Mouse (Mus musculus) mouse embryonic stem cell (cell line): ENCODE results near the gene Olfr544.

Experiments
- in situ Hi-C, 2 experiments: fragments of 300-500 bp; cut with MboI; formaldehyde crosslinking; loops; 1 replicate in 1 of 2; 3 replicates in 1 of 2; pipeline ENCODE4 v1.14.3; 2019 to 2020; ENCODE audit warnings: low sequenced_read_pairs in 2 of 2, low pct_unique_long_range_greater_than_20kb in 1 of 2, mixed read lengths in 1 of 2; ENCODE audit not compliant: unreplicated experiment in 1 of 2

The Olfr544 gene

DNA sequence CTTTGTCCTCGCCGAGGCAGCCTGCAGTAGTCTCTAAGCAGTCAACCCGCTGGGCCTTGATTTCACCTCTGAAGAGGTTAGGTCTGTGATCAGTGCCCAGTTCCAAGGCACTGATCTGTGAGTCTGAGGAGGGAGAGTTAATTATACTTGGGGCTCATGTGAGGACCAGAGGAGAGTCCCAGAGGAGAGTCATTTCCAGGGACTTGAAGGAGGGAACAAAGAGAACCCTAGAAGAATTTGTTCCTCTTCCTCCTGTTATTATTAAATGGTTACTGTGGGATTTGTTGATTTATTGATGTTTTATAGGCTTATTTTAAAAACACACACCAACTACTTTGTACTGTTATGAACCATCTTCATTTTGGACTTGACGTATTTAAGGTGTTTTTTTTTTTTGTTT lies 6.5 kb downstream of the Olfr544 start, which contains the start of gene Olfr543:
Olfr543 (minus strand) TSS at position 101 of the 400 bp plus-strand sequence.
- in situ Hi-C loops, result no loop called here

DNA sequence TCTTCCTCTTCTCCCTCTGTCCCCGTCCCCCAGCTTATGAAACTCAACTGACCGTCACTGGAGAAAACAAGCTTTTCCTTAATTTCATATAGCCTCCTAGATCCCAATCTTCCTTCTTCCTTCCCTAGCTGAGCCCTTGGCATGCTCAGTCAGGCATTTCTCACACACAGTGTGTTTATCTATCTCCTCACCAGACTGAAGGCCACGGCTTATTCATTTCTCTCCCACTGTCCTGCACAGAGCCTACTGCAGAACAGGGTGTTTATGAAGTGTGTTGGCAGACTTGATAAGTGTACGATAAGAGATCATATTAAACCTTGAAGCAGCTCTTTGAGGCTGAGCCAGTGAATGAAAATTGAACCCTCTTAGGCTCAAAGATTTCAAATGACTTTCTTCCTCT lies 7.3 kb downstream of the Olfr544 start:
- in situ Hi-C loops, result no loop called here

DNA sequence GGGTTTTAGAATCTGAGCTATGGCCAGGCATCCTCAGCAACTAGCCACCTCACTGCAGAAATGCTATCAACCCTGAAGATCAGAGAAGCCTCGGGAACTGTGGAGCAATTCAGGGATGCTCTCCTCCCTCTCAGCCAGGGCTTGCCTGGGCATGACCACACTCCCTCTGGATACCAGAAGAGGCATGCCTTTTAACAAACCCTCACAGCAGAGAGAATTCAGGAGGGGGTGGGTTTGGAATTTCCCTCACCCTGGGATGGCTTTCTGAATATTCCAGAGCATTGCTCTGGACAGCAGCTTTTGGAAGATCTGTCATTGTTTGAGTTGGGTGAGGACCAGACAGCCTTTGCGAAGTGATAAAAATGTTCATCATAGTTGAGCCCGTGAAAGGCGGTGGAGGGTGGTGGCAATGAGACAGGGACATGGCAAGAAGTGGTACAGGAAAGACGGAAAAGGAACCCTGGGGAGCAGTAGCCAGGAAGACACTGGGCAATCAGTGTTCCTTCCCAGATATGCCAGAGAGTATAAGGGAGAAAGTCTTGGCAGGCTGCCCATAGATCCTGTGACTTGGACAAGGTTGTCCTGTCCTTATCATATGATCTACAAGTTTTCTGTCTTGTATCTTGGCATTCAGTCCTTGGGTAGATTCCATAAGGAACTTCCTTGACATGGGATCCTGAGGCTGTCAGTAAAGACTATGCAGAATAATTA lies 8.6 kb downstream of the Olfr544 start:
- in situ Hi-C loops, result no loop called here

DNA sequence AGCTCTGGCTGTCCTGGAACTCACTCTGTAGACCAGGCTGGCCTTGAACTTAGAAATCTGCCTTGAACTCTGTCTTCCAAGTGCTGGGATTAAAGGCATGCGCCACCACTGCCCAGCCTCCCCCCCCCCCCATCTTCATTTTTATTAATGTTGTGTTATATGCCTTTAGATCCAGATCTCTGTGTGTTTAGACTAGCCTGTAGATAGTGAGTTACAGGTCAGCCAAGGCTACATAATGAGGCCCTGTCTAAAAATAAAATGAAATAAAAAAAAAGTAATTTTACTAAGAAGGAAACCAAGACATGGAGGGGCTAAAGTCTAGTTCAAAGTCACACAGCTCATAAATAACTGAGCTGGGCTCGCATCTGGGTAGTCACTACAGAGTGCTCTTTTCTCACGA lies 9.2 kb downstream of the Olfr544 start:
- in situ Hi-C loops, result no loop called here

DNA sequence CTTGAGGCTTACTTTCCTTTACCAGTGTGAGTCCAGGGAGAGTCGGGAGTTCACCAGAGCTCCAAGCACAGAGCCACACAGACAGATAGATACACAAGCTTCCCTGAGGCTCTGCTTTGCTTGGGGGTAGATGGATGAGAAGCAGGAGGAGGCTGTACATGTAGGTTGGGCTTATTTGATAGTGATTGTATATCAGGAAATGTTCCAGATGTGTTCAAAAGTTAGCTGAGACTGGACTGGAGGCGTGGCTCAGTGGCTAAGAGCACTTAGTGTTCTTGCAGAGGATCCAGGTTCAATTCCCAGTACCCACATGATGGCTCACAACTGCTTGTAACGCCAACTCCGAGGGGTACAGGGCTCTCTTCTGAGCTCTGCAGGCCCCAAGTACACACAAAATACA lies 9.7 kb downstream of the Olfr544 start:
- in situ Hi-C loops, result no loop called here

DNA sequence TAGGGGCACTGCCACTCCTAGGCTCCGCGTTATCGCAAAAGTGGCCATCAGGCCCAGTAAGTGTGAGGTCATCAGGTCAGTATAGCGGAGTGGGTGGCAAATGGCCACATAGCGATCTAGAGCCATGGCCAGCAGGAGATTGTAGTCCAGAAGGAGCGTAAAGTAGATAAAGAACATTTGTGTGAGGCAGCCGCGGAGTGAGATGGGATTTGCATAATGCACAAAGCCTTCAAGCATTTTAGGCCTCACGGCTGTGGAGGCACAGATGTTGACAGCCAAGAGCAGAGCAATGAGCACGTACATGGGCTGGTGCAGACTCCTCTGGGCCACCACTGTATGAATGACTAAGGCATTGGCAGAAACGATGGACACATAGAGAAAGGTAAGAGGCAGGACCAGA lies 10.7 kb downstream of the Olfr544 start:
- in situ Hi-C loops, result no loop called here

DNA sequence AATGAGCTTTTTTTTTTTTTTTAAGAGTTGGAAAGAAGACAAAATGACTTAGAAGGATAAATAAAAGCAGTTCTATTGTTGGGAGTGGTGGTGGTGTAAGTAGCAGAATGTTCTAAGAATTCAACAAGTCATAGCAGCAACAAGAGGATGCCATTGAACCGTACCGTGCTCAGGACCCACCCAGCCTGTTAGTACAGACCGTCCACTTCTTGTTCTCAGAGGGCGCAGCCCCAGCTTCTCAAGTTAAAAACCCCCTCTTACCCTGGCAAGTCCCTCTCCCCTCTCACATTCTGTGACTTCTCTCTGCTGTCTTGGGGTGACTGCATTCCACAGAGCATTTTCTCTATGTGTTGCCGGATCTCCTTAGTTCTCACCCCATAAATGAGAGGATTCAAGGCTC lies 11.5 kb downstream of the Olfr544 start:
- in situ Hi-C loops, result no loop called here

DNA sequence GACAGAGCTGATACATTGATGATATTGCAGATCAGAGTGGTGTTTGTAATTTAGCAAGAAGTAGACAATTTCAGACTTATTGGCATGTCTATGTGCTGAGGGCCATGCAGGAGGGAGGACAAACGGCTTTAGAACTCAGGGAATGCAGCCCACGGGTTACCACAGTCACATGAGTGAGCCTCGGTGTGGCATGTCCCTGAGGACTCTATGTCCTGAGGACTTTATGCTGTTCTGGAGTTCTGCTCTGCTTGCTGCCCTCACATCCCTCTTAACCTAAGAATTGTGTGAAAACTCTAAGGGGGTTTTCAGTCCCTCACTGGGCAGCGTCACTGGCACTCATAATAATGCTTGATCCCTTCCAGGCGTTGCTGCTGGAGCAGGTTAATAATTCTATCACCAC lies 15.4 kb downstream of the Olfr544 start:
- in situ Hi-C loops, result loop anchor here (25.0 kb wide), 1 partner anchor 335 kb away; no protein-coding TSS in a partner anchor

DNA sequence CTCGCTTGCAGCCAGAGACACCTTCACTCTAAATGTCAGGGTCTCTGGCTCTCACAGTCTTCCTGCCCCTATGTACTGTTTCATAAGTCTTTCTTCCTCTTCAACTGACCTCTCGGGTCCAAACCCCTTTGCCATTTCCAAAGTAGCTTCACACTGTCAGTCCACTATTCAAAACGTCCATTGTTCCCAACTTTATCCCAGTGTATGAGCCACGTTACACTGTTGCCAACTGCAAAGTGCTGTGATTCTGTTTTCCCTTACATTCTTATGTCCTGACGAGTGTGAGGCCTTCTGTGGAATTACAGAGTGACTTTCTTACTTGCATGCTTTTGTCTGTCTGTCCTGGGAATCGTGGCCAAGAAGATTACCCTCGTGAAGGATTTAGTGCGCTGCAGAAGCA lies 20.5 kb downstream of the Olfr544 start:
- in situ Hi-C loops, result loop anchor here (25.0 kb wide), 1 partner anchor 330 kb away; no protein-coding TSS in a partner anchor

DNA sequence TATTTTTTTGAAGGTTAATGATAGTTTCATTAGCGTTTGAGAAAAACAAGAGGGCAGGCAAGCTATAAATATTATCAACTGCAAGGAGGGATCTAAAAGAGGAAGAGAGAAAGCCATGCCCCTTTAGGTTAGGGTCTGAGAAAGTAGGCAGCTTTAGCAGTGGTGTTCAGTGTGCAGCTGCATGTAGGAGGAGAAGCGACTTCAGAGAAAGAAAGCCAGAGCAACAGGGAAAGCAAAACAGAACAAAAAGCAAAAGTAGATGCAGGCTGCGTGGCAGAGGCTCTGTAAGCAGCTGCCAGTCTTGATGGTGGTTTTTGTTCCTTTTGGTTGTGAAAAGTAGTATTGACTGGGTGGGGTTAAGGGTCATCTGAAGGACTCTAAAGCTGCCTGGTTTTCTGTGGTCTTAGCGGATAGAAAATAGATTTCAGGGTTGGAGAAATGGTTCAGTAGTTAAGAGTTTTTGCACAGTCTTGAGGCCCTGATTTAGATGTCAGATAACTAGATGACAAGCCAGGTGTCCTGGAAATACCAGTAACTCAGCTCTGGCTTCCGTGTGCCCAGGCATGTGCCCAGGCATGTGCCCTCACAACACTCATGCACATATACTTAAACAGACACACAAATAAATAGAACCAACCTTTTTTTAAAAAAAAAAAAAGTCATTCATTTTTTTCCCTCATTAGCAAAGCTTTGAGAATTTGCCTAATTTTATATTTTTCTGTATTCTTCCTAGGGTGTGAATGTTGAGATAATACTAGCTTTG lies 29.3 kb downstream of the Olfr544 start:
- in situ Hi-C loops, result loop anchor here (25.0 kb wide), 1 partner anchor 321 kb away; no protein-coding TSS in a partner anchor

DNA sequence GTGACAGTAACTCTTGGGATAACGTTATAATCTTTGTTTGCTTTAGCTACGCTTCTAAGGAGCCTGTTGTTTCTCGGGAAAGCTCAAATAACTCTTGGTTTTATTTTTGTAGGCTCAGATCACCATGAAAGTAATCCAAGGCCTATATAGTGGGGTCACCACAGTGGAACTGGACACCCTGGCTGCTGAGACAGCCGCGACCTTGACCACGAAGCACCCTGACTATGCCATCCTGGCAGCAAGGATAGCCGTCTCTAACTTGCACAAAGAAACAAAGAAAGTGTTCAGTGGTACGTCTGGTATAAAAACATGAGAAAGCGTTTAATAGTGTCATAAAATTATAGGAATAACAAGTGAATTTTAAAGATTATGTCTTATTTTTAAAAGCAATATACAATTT lies 41.7 kb downstream of the Olfr544 start:
- in situ Hi-C loops, result no loop called here

DNA sequence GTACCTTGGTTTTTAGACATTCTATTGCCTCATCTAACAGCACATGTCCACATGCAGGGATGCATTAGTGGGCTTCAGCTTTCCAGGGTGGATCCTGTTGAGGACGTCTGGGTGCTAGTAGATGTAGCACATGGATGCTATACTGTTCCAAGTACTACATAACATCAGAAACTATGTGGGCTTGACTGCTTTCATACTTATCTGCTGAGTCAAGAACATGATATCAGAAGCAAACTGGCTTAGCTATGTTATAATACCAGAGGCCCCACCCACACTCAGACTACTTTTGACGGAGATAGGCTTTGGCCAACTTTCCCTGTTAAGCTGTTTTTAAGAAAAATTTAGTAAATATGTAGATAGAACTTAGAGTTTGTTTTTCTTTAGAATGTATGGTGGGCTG lies 43.8 kb downstream of the Olfr544 start:
- in situ Hi-C loops, result no loop called here

DNA sequence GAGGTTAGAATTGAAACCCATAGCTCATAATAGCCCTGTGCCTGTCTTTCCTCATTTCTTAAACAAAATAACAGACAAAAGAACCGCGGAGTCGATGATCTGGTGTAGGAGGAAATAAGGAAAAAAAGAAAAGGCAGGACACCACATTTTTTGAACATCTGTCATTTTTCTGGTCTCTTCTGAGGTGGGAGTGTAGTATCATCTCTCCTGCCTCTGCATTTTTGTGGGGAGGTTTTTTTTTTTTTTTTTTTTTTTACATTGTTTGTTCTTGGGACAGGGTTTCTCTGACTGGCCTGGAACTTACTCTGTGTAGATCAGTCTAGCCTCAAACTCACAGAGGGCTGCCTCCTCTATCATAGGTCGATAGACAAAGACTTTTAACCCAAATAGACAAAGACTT lies 45.7 kb downstream of the Olfr544 start:
- in situ Hi-C loops, result no loop called here

DNA sequence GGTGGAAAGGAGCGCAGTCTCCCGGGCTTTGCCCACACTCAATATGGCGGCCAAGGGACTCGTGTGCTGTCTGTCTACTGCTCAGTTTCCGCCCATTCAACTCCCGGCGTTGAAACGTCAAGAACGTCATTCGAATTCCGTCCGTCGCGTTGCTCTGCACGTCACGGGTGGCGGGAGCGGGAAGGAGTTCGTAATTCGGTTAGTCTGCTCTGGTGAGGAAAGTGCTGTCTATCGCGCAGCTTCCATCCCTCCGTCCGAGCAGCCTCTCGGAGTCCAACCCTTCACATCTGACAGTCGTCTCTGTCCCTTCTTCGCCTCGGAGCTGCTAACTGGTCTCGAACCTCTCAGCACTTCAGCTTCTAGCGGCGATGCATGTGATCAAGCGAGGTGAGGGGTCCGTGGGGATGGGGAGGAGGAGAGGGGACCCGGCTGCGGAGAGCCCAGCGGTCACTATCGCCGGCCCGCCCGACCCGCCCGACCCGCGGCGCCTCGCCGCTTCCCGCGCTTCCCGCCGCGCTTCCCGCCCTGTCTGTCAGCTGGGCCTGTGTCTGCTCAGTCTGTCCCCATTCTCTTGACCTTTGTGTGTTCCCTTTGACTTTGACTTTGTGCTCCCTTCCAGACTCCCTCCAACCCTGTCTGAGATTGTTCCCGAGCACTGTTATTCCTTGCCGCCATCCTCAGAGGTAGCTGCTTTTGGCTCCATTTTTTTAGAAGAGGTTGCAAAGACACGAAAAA lies 46.3 kb downstream of the Olfr544 start, which contains the start of gene Rrm1:
Rrm1 (plus strand) TSS at position 39 of the 735 bp plus-strand sequence.
- in situ Hi-C loops, result no loop called here

DNA sequence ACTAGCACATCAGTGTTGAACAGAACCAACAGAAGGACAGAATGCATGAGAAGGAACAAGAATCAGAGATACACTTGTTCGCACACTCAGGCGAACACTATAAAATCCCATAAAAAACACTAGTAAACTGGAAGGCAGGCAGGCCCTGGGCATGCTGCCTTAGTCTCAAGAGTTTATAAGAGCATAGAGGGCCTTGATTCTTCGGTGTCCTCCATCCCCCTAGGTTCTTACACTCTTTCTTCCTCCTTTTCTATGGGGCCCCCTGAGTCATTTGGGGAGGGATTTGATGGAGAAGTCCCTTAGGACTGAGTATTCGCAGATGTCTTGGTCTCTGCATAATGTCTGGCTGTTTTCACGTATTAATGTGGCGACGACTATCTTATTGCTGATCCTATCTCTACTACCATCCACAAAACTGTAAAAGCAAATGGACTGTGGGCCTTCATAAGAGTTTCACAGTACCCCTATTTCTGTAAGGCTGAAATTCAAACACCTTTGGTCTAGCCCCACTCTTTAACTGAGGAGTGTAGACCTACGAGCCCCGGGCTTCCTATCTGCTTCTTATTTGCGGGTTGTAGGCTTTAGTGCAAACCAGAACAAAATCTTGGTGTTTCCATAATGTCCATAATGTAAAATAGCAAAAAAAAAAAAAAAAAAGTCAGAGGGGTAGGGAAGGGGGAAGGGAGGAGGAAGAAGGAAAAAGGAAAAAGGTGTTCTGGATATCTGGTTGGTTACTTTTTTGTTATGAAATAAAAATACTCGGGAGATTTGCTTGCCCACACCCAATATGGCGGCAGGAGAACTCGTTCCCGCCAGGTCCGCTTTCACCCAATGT lies 47.1 kb downstream of the Olfr544 start:
- in situ Hi-C loops, result no loop called here

DNA sequence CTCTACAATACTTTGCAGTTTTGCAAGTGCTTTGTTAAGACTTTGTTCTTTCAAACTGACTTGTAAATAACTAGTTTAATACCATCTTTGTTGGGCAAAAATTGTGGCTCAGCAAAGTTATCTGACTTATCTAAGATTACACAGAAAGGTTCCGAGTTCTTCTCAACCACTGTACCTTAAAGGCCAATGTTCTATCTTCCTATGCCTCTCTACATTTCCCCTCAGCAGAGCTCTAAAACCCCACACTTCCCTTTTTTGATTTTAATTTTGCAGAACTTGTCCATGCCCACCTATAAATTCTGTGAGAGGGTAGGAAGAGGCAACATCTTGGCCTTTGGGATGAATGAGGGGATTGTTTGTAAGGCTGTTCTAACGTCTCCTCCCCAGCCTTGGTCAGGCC lies 53.8 kb downstream of the Olfr544 start:
- in situ Hi-C loops, result no loop called here
